Mouse (Mus musculus) neural tube, embryonic 13.5 days (tissue): ENCODE data around the gene Smim27. TPM values are rescaled to one million over a fixed set of nuclear protein-coding genes. Genes with fewer than 3 reads are reported as not detected.

Source experiments
- ATAC-seq: fragments of 200-750 bp; cut with Nextera tagmentation; 2 replicates; pipeline ENCODE4 v1.8.0; 2017; ENCODE audit warnings: low read depth, mild to moderate bottlenecking, moderate TSS enrichment, moderate library complexity
- H3K27ac ChIP-seq: fragments of 300-500 bp; sonication (generic); replicated peaks from 2 replicates; pipeline ENCODE4 v1.5.1; 2015; ENCODE audit warnings: moderate library complexity, mild to moderate bottlenecking, inconsistent platforms
- H3K27me3 ChIP-seq: fragments of 300-500 bp; sonication (generic); 2 replicates; pipeline ENCODE4 v1.6.1; 2015; ENCODE audit warnings: mild to moderate bottlenecking, inconsistent platforms
- H3K36me3 ChIP-seq: fragments of 300-500 bp; sonication (generic); 2 replicates; pipeline ENCODE4 v1.6.1; 2015; ENCODE audit warnings: mild to moderate bottlenecking, inconsistent platforms
- H3K4me1 ChIP-seq: fragments of 300-500 bp; sonication (generic); replicated peaks from 2 replicates; pipeline ENCODE4 v1.6.1; 2015; ENCODE audit warnings: inconsistent platforms
- H3K4me2 ChIP-seq: fragments of 300-500 bp; sonication (generic); 2 replicates; pipeline ENCODE4 v1.6.1; 2015; ENCODE audit warnings: inconsistent platforms, mild to moderate bottlenecking, moderate library complexity
- H3K4me3 ChIP-seq: fragments of 300-500 bp; sonication (generic); 2 replicates; pipeline ENCODE4 v1.5.1; 2015; ENCODE audit warnings: mild to moderate bottlenecking, inconsistent platforms
- H3K9ac ChIP-seq: fragments of 300-500 bp; sonication (generic); 2 replicates; pipeline ENCODE4 v1.6.1; 2015; ENCODE audit warnings: moderate library complexity, mild to moderate bottlenecking, inconsistent platforms
- H3K9me3 ChIP-seq: fragments of 300-500 bp; sonication (generic); 2 replicates; pipeline ENCODE4 v1.6.1; 2016; ENCODE audit warnings: inconsistent platforms
- WGBS: fragments of 180-500 bp; shearing (Covaris S2); methylation state at CpG from one replicate; pipeline ENCODE4 v1.1.7; 2015; 5-methylcytosine and 5-hydroxymethylcytosine counted together
- polyA plus RNA-seq: library from polyadenylated mRNA; unstranded; fragments of >200 nt; fragmentation: Nextera tagmentation; extraction: Ambion mirVana; gene quantifications from 2 replicates; pipeline ENCODE4 v1.2.1, GENCODE M21; 2015

Smim27 gene
- polyA plus RNA-seq, 1 experiment from 2014 or later, result 21.0 TPM

DNA sequence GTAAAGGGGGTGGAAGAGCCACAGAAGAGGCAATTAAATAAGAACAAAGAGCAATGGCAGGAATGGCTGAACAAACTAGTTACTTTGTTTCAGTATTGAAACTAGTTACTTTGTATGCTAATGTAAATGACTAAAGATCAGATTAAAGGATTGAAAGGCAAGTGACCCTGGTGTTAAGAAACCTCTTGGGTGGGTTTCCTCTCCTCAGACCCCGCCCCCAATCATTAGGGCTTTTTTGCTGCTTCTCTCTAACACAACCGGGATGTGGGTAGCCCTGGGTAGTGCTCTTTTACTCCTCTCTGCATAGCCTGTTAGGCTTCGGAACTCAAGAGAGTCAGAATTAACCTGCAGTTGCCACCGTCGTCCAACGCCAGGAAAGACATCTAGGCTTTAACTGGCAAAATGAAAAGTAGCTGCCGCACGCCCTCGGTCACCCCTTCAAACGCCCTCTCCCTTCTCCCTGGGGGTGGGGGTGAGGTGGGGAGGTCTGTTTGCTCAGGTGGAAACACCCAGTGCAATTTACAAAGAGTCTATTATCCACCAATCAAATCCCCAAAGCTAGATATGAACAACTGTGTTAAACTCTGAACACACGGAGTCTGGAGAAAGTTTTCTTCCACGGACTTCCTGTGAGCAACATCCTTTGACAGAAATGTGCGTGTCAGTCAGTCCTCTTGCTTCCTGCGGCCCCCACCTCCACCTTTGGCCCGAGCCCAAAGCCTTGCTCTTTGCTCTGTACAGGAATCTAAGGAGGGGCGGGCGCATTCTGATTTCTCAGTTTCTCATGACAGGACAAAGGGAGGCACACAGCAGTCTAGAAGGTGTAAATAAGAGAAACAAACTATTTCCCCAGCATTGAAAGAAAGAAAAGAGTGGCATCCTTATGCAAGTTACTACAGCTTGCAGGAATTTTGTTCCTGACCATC is 30.6 kb upstream of the Smim27 start:
- WGBS, result 2% methylated on average over 17 of the region's 17 CpGs
- Histone ChIP-seq H3K9me3 (no peaks in the 10 kb centered on the region), H3K27ac (no peak overlapping the region), H3K36me3 (no peaks in the 10 kb centered on the region), H3K9ac (peak overlapping the region; percentile 69), H3K4me1 (peaks cover 18% of the 10 kb centered on the region), H3K4me2 (peak overlapping the region; percentile 74), H3K27me3 (peaks cover 5% of the 10 kb centered on the region; the same call in 1 of the 2 replicates), H3K4me3 (peak overlapping the region; percentile 47)
- peak; percentile 78 for ATAC-seq

GRCm38 (mm10) chr4:40239409-40240271 is 29.7 kb upstream of the Smim27 start, which contains the start of gene Ddx58:
Gene Ddx58, minus strand, starts transcription at chr4:40239828.
- H3K4me3 ChIP-seq, result peak within 1 kb of the TSS; percentile 47
- peak; percentile 67 for ATAC-seq
- H3K27me3 ChIP-seq, result peaks cover 5% of the 10 kb centered on the region; the same call in 1 of the 2 replicates
- H3K27ac ChIP-seq, result no peak within 1 kb of the TSS
- H3K9me3 ChIP-seq, result no peaks in the 10 kb centered on the region
- H3K4me1 ChIP-seq, result peaks cover 18% of the 10 kb centered on the region
- no peaks in the 10 kb centered on the region for H3K36me3 ChIP-seq
- H3K4me2 ChIP-seq, result peak within 1 kb of the TSS; percentile 74
- whole genome bisulfite sequencing, result 4% methylated on average over 35 of the region's 35 CpGs
- H3K9ac ChIP-seq, result peak within 1 kb of the TSS; percentile 69

DNA sequence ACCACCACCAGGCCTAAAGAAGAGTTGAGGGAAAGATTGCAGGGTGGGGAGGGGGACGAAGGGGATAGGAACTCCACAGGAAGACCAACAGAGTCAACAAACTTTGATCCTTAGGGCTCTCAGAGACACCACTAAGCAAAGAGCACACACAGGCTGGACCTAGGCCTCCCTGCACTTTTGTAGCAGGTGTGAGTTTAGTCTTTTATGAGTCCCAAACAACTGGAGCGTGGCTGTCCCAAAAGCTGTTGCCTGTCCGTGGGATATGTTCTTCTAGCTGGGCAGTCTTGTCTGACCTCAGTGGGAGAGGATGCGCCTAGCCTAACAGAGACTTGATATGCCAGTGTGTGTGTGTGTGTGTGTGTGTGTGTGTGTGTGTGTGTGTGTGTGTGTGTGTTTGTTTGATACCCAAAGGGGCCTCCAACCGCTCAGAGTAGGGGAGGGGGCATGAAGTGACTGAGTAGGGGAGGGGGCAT is 29.1 kb upstream of the Smim27 start:
- 40% methylated on average over 5 of the region's 5 CpGs for WGBS
- Histone ChIP-seq H3K9ac (peak overlapping the region; percentile 69; the same call in 1 of the 2 replicates), H3K4me2 (peak overlapping the region; percentile 74), H3K4me1 (peaks cover 18% of the 10 kb centered on the region), H3K9me3 (no peaks in the 10 kb centered on the region), H3K27me3 (peaks cover 5% of the 10 kb centered on the region; the same call in 1 of the 2 replicates), H3K36me3 (no peaks in the 10 kb centered on the region), H3K27ac (no peak overlapping the region), H3K4me3 (peak overlapping the region; percentile 47)
- ATAC-seq, result no peak

DNA sequence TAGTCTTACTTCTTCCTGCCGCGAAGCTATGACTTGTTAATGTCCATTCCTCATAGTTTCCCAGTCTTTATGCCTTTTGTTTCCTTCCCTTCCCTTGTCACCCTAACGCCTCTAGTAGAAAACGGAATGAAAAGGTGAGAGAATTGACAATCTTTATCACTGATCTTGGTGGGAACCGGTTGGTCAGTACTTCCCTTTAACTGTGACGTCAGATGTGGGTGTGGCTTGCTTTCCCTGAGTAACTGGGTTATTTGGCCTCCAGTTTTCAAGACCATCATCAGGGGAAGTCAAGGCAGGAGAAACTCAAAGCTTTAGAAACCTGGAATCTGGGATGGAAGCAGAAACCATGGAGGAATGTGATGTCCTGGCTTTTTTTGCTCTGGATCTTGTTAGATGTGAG is 27.5 kb upstream of the Smim27 start:
- Histone ChIP-seq H3K4me3 (no peak overlapping the region), H3K4me1 (peaks cover 18% of the 10 kb centered on the region), H3K9ac (no peak overlapping the region), H3K27ac (no peak overlapping the region), H3K4me2 (no peak overlapping the region), H3K9me3 (no peaks in the 10 kb centered on the region), H3K27me3 (peaks cover 5% of the 10 kb centered on the region; the same call in 1 of the 2 replicates), H3K36me3 (no peaks in the 10 kb centered on the region)
- no peak for ATAC-seq
- WGBS, result 57% methylated on average over 6 of the region's 6 CpGs

GRCm38 (mm10) chr4:40243006-40243405 is 26.4 kb upstream of the Smim27 start:
- no peaks in the 10 kb centered on the region for H3K9me3 ChIP-seq
- no peak overlapping the region for H3K9ac ChIP-seq
- no peak overlapping the region for H3K4me2 ChIP-seq
- peaks cover 5% of the 10 kb centered on the region; the same call in 1 of the 2 replicates for H3K27me3 ChIP-seq
- H3K4me3 ChIP-seq, result no peak overlapping the region
- 87% methylated on average over 4 of the region's 4 CpGs for WGBS
- H3K4me1 ChIP-seq, result peaks cover 18% of the 10 kb centered on the region
- H3K27ac ChIP-seq, result no peak overlapping the region
- no peak for ATAC-seq
- no peaks in the 10 kb centered on the region for H3K36me3 ChIP-seq

- H3K27me3 ChIP-seq, result no peaks in the 10 kb centered on the region
- WGBS, result 81% methylated on average over 8 of the region's 8 CpGs
- no peak overlapping the region for H3K4me3 ChIP-seq
- no peak overlapping the region for H3K9ac ChIP-seq
- peaks cover 11% of the 10 kb centered on the region for H3K4me1 ChIP-seq
- ATAC-seq, result no peak
- no peaks in the 10 kb centered on the region for H3K36me3 ChIP-seq
- no peak overlapping the region for H3K27ac ChIP-seq
- no peaks in the 10 kb centered on the region for H3K9me3 ChIP-seq
- no peak overlapping the region for H3K4me2 ChIP-seq
Observed at GRCm38 (mm10) chr4:40244035-40244434, 25.3 kb upstream of the Smim27 start.

DNA sequence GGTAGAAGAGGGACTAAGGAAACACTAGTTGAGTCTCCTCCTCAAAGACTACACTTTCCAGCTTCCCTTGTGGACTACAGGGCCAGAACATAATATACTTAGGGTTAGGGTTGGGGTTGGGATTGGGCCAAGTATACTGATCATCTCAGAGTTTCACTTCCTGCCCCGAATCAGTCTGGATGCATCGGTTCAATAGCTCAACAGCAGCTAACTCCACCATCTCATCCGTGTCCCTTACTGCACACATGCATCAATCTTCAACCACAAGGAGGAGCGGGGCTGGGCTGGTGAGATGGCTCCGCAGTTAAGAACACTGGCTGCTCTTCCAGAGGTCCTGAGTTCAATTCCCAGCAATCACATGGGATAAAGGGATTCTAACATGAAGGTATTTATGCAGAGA is 18.4 kb upstream of the Smim27 start:
- Histone ChIP-seq H3K36me3 (no peaks in the 10 kb centered on the region), H3K4me1 (no peaks in the 10 kb centered on the region), H3K27me3 (no peaks in the 10 kb centered on the region), H3K4me3 (no peak overlapping the region), H3K9ac (no peak overlapping the region), H3K4me2 (no peak overlapping the region), H3K27ac (no peak overlapping the region), H3K9me3 (no peaks in the 10 kb centered on the region)
- 93% methylated on average over 5 of the region's 5 CpGs for WGBS
- ATAC-seq, result no peak

DNA sequence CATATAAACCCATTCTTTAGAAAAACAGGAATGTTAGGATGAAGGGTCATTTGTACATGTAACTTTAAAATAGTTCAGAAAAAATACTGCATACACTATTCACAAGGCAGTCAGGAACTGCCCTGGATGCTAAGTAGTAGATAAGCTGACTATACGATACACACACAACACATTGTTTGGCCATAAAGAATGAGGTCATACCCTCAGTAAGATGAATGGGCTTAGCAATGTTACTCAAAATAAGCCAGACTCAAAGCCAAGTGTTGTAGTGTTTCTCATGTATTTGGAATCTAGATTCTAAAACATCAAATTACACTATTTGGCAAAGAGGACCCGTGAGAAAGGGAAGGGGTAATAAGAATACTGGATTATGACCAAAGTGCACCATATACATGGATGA is 15.6 kb upstream of the Smim27 start:
- Histone ChIP-seq H3K9ac (no peak overlapping the region), H3K36me3 (peaks cover 8% of the 10 kb centered on the region), H3K27me3 (no peaks in the 10 kb centered on the region), H3K4me1 (no peaks in the 10 kb centered on the region), H3K27ac (no peak overlapping the region), H3K4me3 (no peak overlapping the region), H3K4me2 (no peak overlapping the region), H3K9me3 (no peaks in the 10 kb centered on the region)
- no peak for ATAC-seq
- WGBS, result 76% methylated on average over 2 of the region's 2 CpGs

DNA sequence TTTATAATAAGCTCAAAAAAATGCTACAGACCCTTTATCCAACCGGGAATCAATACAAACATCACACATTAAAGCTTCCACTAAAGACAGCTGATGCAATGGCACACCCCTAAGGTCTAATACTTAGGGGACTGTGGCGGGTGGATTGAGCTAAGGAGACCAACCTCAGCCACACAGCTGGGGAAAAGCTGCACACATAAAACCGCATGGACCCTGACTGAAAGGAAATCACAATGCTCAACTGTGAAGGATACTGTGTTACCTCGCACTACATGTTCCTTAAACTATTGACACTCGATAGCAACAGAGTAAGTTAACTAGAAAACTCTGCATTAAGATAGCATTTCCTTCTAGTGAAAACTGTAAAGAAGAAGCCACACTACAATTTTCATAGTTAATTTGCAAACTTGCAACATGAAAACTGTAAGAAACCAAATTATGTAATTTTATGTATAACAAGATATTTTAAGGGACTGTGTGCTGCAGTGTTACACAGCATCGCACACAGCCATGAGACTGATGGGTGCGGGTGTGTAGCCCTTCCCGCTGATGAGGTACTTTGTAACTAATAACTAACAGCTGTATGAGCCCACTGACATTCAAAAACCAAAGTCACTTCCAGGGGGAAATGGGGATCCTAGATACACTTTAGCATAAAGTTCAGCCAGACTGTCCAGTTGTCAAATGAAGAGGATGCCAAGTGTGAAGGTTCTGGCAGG is 14.8 kb upstream of the Smim27 start:
- no peaks in the 10 kb centered on the region for H3K27me3 ChIP-seq
- no peak overlapping the region for H3K4me2 ChIP-seq
- no peak overlapping the region for H3K9ac ChIP-seq
- peaks cover 15% of the 10 kb centered on the region for H3K36me3 ChIP-seq
- no peak overlapping the region for H3K27ac ChIP-seq
- 85% methylated on average over 8 of the region's 8 CpGs for WGBS
- no peaks in the 10 kb centered on the region for H3K9me3 ChIP-seq
- H3K4me1 ChIP-seq, result no peaks in the 10 kb centered on the region
- ATAC-seq, result no peak
- no peak overlapping the region for H3K4me3 ChIP-seq

DNA sequence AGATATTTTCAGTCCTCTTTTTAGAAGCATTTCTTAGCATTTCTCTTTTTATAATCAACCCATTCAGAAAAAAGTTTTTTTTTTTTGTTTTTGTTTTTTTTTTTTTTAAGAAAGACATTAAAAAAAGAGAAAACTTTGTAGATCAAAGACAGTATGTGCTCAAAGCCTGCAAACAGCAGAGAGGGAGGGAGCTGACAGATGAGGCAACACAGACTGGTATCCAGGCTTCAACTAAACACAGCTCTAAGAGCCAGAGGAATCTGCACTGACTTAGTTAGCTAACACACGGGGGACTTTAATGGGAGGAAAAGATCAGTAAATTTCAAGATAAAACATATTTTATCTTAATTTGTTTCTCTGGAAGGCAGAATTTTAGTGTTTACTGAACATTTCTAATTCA is 5.1 kb upstream of the Smim27 start:
- peaks cover 54% of the 10 kb centered on the region for H3K36me3 ChIP-seq
- no peak for ATAC-seq
- H3K9ac ChIP-seq, result no peak overlapping the region
- H3K4me3 ChIP-seq, result no peak overlapping the region
- 95% methylated on average over 1 of the region's 1 CpGs for WGBS
- H3K9me3 ChIP-seq, result no peaks in the 10 kb centered on the region
- peaks cover 32% of the 10 kb centered on the region for H3K4me1 ChIP-seq
- H3K4me2 ChIP-seq, result no peak overlapping the region
- no peak overlapping the region for H3K27ac ChIP-seq
- H3K27me3 ChIP-seq, result no peaks in the 10 kb centered on the region

- Histone ChIP-seq H3K9me3 (no peaks in the 10 kb centered on the region), H3K36me3 (peaks cover 30% of the 10 kb centered on the region), H3K4me2 (peak overlapping the region; percentile 96), H3K9ac (peak overlapping the region; percentile 86), H3K27me3 (no peaks in the 10 kb centered on the region), H3K4me3 (peak overlapping the region; percentile 74), H3K4me1 (peaks cover 38% of the 10 kb centered on the region), H3K27ac (peak overlapping the region; percentile 82)
- WGBS, result 72% methylated on average over 7 of the region's 7 CpGs
- no peak for ATAC-seq
Observed at GRCm38 (mm10) chr4:40267681-40268080, 1.7 kb upstream of the Smim27 start.
